Mouse (Mus musculus) stomach, embryonic 16.5 days (tissue): ENCODE measurements around the gene Pfn3. TPM values are rescaled to one million over a fixed set of nuclear protein-coding genes. Genes with fewer than 3 reads are reported as not detected.

Experiments
- ATAC-seq: fragments of 200-750 bp; cut with Nextera tagmentation; 2 replicates; pipeline ENCODE4 v1.8.0; 2017; ENCODE audit warnings: moderate number of reproducible peaks, moderate TSS enrichment; ENCODE audit not compliant: insufficient read depth, low FRiP score
- H3K27ac ChIP-seq: fragments of 300-500 bp; sonication (generic); 2 replicates; pipeline ENCODE4 v1.5.1; 2014; ENCODE audit warnings: low read length
- H3K27me3 ChIP-seq: fragments of 300-500 bp; sonication (generic); 2 replicates; pipeline ENCODE4 v1.6.1; 2014; ENCODE audit warnings: low read length, control low read depth, mixed read lengths; ENCODE audit not compliant: control insufficient read depth, insufficient read depth
- H3K36me3 ChIP-seq: fragments of 300-500 bp; sonication (generic); 2 replicates; pipeline ENCODE4 v1.6.1; 2014; ENCODE audit warnings: low read length; ENCODE audit not compliant: control insufficient read depth, insufficient read depth
- H3K4me1 ChIP-seq: fragments of 300-500 bp; sonication (generic); 2 replicates; pipeline ENCODE4 v1.6.1; 2014; ENCODE audit warnings: low read length, control low read depth, mixed read lengths; ENCODE audit not compliant: control insufficient read depth, insufficient read depth
- H3K4me2 ChIP-seq: fragments of 300-500 bp; sonication (generic); 2 replicates; pipeline ENCODE4 v1.6.1; 2014; ENCODE audit warnings: low read depth, low read length, mixed read lengths
- H3K4me3 ChIP-seq: fragments of 300-500 bp; sonication (generic); replicated peaks from 2 replicates; pipeline ENCODE4 v1.5.1; 2014; ENCODE audit warnings: mild to moderate bottlenecking, low read length
- H3K9ac ChIP-seq: fragments of 300-500 bp; sonication (generic); 2 replicates; pipeline ENCODE4 v1.6.1; 2014; ENCODE audit warnings: low read length
- H3K9me3 ChIP-seq: fragments of 300-500 bp; sonication (generic); replicated peaks from 2 replicates; pipeline ENCODE4 v1.6.1; 2016; ENCODE audit warnings: low read length, control low read depth; ENCODE audit not compliant: control insufficient read depth
- WGBS: fragments of 180-500 bp; shearing (Covaris S2); extraction: QIAGEN DNeasy Blood & Tissue Kit; methylation state at CpG from one replicate; pipeline ENCODE4 v1.1.7; 2014; 5-methylcytosine and 5-hydroxymethylcytosine counted together
- polyA plus RNA-seq: library from polyadenylated mRNA; unstranded; fragments of >200 nt; fragmentation: Nextera tagmentation; extraction: Ambion mirVana; gene quantifications from 2 replicates; pipeline ENCODE4 v1.2.1, GENCODE M21; 2015

Gene Pfn3
- polyA plus RNA-seq, 1 experiment from 2014 or later: not detected

- no peak overlapping the region for H3K4me2 ChIP-seq
- no peak overlapping the region for H3K9ac ChIP-seq
- H3K36me3 ChIP-seq: no peaks in the 10 kb centered on the region
- H3K4me3 ChIP-seq: no peak overlapping the region
- H3K4me1 ChIP-seq: 0 out of 2 replicates have a peak, but pooled peaks cover 3% of the 10 kb centered on the region
- no peak for ATAC-seq
- no peak overlapping the region for H3K27ac ChIP-seq
- 72% methylated on average over 7 of the region's 7 CpGs for WGBS
- no peaks in the 10 kb centered on the region for H3K27me3 ChIP-seq
- no peaks in the 10 kb centered on the region for H3K9me3 ChIP-seq
These were observed 11.8 kb downstream of the Pfn3 start for GRCm38 (mm10) chr13:55403266-55403665.

- Histone ChIP-seq H3K9me3 (no peaks in the 10 kb centered on the region), H3K27me3 (no peaks in the 10 kb centered on the region), H3K4me3 (no peak overlapping the region), H3K9ac (no peak overlapping the region), H3K4me1 (0 out of 2 replicates have a peak, but pooled peaks cover 3% of the 10 kb centered on the region), H3K27ac (peak overlapping the region; percentile 66), H3K36me3 (no peaks in the 10 kb centered on the region), H3K4me2 (no peak overlapping the region)
- 0 out of 2 replicates have a peak, but pooled peaks have one; percentile 6 for ATAC-seq
- 48% methylated on average over 1 of the region's 1 CpGs for WGBS
These were observed 15.0 kb downstream of the Pfn3 start for GRCm38 (mm10) chr13:55400039-55400346.

- no peak overlapping the region for H3K4me2 ChIP-seq
- 0 out of 2 replicates have a peak, but pooled peaks cover 3% of the 10 kb centered on the region for H3K4me1 ChIP-seq
- no peaks in the 10 kb centered on the region for H3K27me3 ChIP-seq
- peak overlapping the region; percentile 80 for H3K27ac ChIP-seq
- H3K9me3 ChIP-seq: no peaks in the 10 kb centered on the region
- no peak overlapping the region for H3K4me3 ChIP-seq
- H3K36me3 ChIP-seq: no peaks in the 10 kb centered on the region
- 53% methylated on average over 5 of the region's 5 CpGs for WGBS
- no peak overlapping the region for H3K9ac ChIP-seq
- ATAC-seq: peak; percentile 74; the same call in 1 of the 2 replicates
These were observed 15.6 kb downstream of the Pfn3 start for GRCm38 (mm10) chr13:55399300-55400038.

GRCm38 (mm10) chr13:55398088-55398487 lies 16.9 kb downstream of the Pfn3 start, which contains the start of gene Slc34a1:
Gene Slc34a1, plus strand, starts transcription at chr13:55398187.
- no peaks in the 10 kb centered on the region for H3K27me3 ChIP-seq
- no peaks in the 10 kb centered on the region for H3K36me3 ChIP-seq
- ATAC-seq: no peak
- H3K9ac ChIP-seq: no peak within 1 kb of the TSS
- H3K27ac ChIP-seq: no peak within 1 kb of the TSS
- no peak within 1 kb of the TSS for H3K4me3 ChIP-seq
- H3K4me2 ChIP-seq: no peak within 1 kb of the TSS
- 73% methylated on average over 1 of the region's 1 CpGs for WGBS
- no peaks in the 10 kb centered on the region for H3K9me3 ChIP-seq
- H3K4me1 ChIP-seq: 0 out of 2 replicates have a peak, but pooled peaks cover 3% of the 10 kb centered on the region

GRCm38 (mm10) chr13:55392933-55393332 lies 22.1 kb downstream of the Pfn3 start:
- H3K36me3 ChIP-seq: no peaks in the 10 kb centered on the region
- no peaks in the 10 kb centered on the region for H3K27me3 ChIP-seq
- no peaks in the 10 kb centered on the region for H3K9me3 ChIP-seq
- no peak overlapping the region for H3K4me3 ChIP-seq
- H3K4me1 ChIP-seq: no peaks in the 10 kb centered on the region
- no peak overlapping the region for H3K27ac ChIP-seq
- H3K9ac ChIP-seq: no peak overlapping the region
- H3K4me2 ChIP-seq: no peak overlapping the region
- WGBS: 68% methylated on average over 4 of the region's 4 CpGs
- no peak for ATAC-seq

- Histone ChIP-seq H3K36me3 (no peaks in the 10 kb centered on the region), H3K4me1 (no peaks in the 10 kb centered on the region), H3K27me3 (no peaks in the 10 kb centered on the region), H3K9ac (no peak overlapping the region), H3K9me3 (no peaks in the 10 kb centered on the region), H3K4me2 (no peak overlapping the region), H3K4me3 (no peak overlapping the region), H3K27ac (no peak overlapping the region)
- no peak for ATAC-seq
- WGBS: 67% methylated on average over 1 of the region's 1 CpGs
These were observed 23.4 kb downstream of the Pfn3 start for GRCm38 (mm10) chr13:55391626-55392029.

- H3K9me3 ChIP-seq: no peaks in the 10 kb centered on the region
- H3K4me3 ChIP-seq: no peak overlapping the region
- 71% methylated on average over 3 of the region's 3 CpGs for WGBS
- no peak overlapping the region for H3K4me2 ChIP-seq
- H3K9ac ChIP-seq: no peak overlapping the region
- no peaks in the 10 kb centered on the region for H3K4me1 ChIP-seq
- no peak for ATAC-seq
- H3K27ac ChIP-seq: no peak overlapping the region
- no peaks in the 10 kb centered on the region for H3K36me3 ChIP-seq
- H3K27me3 ChIP-seq: no peaks in the 10 kb centered on the region
These were observed 24.4 kb downstream of the Pfn3 start for GRCm38 (mm10) chr13:55390644-55391043.

- H3K9me3 ChIP-seq: no peaks in the 10 kb centered on the region
- H3K27ac ChIP-seq: no peak overlapping the region
- H3K4me2 ChIP-seq: no peak overlapping the region
- no peaks in the 10 kb centered on the region for H3K4me1 ChIP-seq
- H3K36me3 ChIP-seq: no peaks in the 10 kb centered on the region
- WGBS: 75% methylated on average over 4 of the region's 4 CpGs
- ATAC-seq: no peak
- H3K27me3 ChIP-seq: peaks cover 16% of the 10 kb centered on the region
- no peak overlapping the region for H3K9ac ChIP-seq
- no peak overlapping the region for H3K4me3 ChIP-seq
These were observed 33.2 kb downstream of the Pfn3 start for GRCm38 (mm10) chr13:55381790-55382189.

- 14% methylated on average over 32 of the region's 32 CpGs for WGBS
- H3K4me1 ChIP-seq: no peaks in the 10 kb centered on the region
- no peak overlapping the region for H3K9ac ChIP-seq
- H3K4me3 ChIP-seq: 0 out of 2 replicates have a peak overlapping the region, but pooled peaks have one; percentile 4
- no peaks in the 10 kb centered on the region for H3K9me3 ChIP-seq
- H3K27me3 ChIP-seq: peaks cover 16% of the 10 kb centered on the region
- ATAC-seq: peak; percentile 43; the same call in 1 of the 2 replicates
- H3K36me3 ChIP-seq: no peaks in the 10 kb centered on the region
- no peak overlapping the region for H3K27ac ChIP-seq
- peak overlapping the region; percentile 26 for H3K4me2 ChIP-seq
These were observed 36.0 kb downstream of the Pfn3 start for GRCm38 (mm10) chr13:55378907-55379580.
